Mouse (Mus musculus) cortical plate, adult 2 months (tissue): ENCODE results near the gene Atxn7. TPM values are rescaled to one million over a fixed set of nuclear protein-coding genes. Genes with fewer than 3 reads are reported as not detected.

Experiments
- H3K27ac ChIP-seq: fragments of 200-500 bp; 2 replicates; pipeline ENCODE4 v1.5.1; 2012; ENCODE audit warnings: low read length, control low read depth, inconsistent platforms; ENCODE audit not compliant: insufficient read depth
- H3K4me1 ChIP-seq: fragments of 200-500 bp; 2 replicates; pipeline ENCODE4 v1.6.1; 2011; ENCODE audit warnings: low read length; ENCODE audit not compliant: control insufficient read depth, insufficient read depth
- H3K4me3 ChIP-seq: fragments of 200-500 bp; 2 replicates; pipeline ENCODE4 v1.5.1; 2011; ENCODE audit warnings: mild to moderate bottlenecking, low read length, control low read depth; ENCODE audit not compliant: insufficient read depth
- CTCF ChIP-seq: fragments of 200-500 bp; IDR thresholded peaks from 2 replicates; pipeline ENCODE4 v1.5.1; 2011; ENCODE audit warnings: mild to moderate bottlenecking, control low read depth, low read length; ENCODE audit not compliant: insufficient read depth; ENCODE audit errors: extremely low read depth
- POLR2A ChIP-seq: fragments of 200-500 bp; IDR thresholded peaks from 2 replicates; pipeline ENCODE4 v1.6.1; 2011; ENCODE audit warnings: mild to moderate bottlenecking, low read length, control low read depth; ENCODE audit not compliant: insufficient read depth; ENCODE audit errors: extremely low read depth
- polyA plus RNA-seq: library from polyadenylated mRNA; depleted of rRNA; stranded (reverse); fragments of >200 nt; gene quantifications from 2 replicates; pipeline ENCODE4 v1.2.3, GENCODE M21; 2012; rRNA removed

The Atxn7 gene
- polyA plus RNA-seq, 1 experiment: 28.5 TPM

DNA sequence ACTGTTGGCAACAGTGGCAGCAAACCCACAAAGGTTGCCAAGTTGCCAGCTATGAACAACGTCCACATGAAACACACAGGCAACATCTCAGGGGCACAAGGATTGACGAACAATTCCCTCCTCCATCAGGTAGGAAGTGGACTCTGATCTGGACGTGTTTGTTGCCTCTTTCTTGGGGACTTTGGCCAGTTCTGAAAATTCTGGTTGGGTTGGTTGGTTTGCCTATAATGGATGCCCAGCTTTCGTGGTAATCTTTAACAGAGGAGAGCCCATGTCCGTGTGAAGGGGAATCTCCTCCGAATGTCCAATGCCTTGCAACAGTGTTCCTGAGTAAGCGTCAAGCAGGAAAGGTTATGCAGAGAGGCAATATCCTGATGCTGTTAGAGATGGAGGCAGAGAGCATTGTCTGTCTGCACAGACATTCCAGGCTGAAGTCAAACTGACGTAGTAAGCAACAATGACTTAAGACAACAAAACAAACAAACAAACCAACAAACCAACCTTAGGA lies 139.6 kb downstream of the Atxn7 start:
- Histone ChIP-seq H3K4me3 (no peak overlapping the region), H3K27ac (no peak overlapping the region), H3K4me1 (peaks cover 3% of the 10 kb centered on the region; the same call in 1 of the 2 replicates)
- TF ChIP-seq CTCF (no peak), POLR2A (no peak)

DNA sequence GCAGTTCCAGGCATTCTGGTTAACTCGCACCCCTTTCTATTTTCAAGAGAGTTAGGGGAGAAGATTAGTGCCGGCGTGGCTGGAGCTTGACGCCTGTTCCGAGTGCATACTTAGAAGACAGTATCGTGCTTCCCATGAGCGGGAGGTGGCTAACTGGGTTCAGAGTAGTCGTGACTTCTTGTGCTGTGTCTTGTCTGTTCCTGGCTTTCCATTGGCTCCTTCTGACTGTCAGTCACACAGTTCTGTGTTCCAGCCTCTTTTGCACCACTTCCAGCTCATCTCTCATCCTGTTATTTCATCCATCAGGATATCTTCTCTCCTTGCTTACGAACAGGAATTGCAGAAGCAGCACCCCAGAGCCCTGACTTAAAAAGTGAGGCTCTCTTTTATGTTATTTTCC lies 140.1 kb downstream of the Atxn7 start:
- Histone ChIP-seq H3K4me3 (no peak overlapping the region), H3K4me1 (peaks cover 3% of the 10 kb centered on the region; the same call in 1 of the 2 replicates), H3K27ac (no peak overlapping the region)
- TF ChIP-seq POLR2A: no peak
- TF ChIP-seq CTCF: no peak

DNA sequence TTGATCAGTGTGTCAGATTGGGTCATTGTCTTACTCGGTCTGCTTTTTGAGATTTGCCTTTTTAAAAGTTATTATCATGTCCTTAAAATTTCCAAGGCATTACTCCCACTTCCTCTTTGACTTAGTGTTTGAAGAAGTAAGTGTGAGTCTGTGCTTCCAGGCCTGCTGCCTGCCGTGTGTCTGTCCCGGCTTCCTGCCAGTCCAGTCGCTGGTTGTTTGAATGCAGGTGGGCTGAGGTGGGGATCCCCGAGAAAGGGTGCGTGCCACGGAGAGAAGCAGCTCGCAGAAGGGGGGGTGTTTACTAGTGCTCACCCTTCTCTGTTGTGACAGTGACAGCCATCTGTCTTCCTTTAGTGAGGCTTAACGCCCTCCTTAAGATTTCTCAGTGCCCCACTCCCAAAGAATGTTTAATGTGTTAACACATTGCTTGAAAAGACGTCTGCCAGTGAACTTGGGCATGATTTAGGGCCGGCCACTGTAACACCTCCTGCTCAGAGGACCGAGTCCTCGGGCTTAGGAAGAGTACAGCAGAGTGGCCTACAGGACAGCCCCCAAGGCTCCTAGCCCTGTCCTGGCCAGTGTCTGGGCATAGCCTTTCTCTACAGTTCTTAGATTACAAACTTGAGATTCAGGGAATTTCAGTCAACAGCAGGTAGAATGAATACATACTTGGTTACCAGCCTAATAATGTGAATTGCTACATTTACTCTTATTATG lies 143.1 kb downstream of the Atxn7 start:
- Histone ChIP-seq H3K4me3 (no peak overlapping the region), H3K4me1 (no peaks in the 10 kb centered on the region; the same call in 1 of the 2 replicates), H3K27ac (no peak overlapping the region)
- no peak for TF ChIP-seq POLR2A
- TF ChIP-seq CTCF: no peak

DNA sequence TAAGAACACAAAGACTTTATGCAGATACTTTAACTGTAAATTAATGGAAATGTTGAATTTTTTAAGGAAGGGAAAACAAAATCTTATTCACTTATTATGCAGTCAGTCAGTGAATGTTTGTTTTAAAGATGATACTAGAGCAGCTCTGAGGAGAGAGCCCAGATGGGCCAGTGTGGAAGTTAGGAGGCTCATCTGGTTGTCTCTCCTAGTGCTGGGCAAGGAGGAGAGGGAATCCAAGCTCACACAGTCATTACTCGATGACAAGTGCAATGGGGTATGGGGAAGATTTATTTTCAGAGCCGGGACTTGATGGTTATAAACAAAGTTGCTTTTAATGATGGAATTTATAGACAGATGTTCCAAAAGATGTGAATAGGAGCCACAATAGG lies 143.7 kb downstream of the Atxn7 start:
- Histone ChIP-seq H3K4me3 (no peak overlapping the region), H3K27ac (no peak overlapping the region), H3K4me1 (no peaks in the 10 kb centered on the region; the same call in 1 of the 2 replicates)
- TF ChIP-seq CTCF (no peak), POLR2A (no peak)

DNA sequence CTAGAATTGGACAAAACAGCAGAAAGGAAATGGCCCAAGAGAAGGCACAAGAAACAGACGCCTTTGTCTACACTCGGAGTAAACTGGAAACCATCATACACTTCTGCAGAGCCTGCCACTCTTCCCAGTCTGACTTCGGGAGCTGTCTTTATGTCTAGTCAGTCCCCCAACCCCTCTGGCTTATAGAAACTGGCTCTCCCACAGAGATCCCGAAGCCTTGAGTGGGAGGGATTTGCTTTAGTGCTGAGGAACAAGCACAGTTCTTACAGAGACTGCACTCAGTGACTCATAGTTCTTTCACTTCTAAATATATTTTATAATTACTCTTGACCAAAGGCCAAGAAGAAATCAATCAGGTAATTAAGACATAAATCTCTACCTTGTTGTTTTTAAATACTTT lies 149.5 kb downstream of the Atxn7 start:
- Histone ChIP-seq H3K4me1 (no peaks in the 10 kb centered on the region), H3K27ac (no peak overlapping the region), H3K4me3 (no peak overlapping the region)
- no peak for TF ChIP-seq CTCF
- TF ChIP-seq POLR2A: no peak

DNA sequence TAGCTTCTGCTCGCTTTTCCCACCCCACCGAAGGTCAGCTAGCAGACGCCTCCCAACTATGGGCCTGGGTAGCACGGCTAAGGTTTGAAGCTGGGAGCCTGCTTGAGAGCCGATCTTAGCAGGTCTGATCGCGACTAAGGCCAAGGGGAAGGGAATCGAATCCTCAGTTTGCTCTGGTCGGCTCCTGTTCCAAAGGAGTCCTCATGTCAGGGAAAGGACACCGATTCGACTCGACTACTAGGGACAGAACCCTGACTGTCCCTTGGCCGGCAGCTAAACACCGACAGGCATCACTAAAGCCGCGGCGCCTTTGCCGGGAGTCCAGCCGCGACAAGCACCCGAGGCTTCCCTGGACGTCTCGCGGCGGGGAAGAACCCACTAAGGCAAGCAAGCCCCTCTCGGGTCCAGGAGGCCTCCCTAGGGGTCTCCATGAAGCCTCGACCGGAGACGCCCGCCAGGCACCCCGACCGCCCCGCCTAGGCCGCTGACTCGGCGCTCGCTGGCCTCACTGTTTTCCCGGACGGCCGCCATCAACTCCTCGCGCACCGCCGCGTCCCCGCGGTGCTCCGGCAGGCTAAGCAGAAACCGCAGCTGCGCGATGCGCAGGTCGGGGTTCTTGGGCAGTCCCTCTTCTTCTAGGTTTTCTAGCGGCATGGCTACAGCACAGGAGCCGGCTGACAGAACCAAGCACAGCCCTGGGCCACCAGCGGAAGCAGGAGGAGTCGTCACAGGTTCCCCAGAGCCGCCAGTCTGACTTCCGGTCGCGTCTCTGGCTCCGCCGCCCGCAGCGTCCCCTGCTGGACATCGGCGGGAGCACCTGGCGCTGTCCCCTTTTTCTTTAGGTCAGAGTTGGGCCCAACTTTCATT lies 159.2 kb downstream of the Atxn7 start, which contains the start of gene Psmd6:
Gene Psmd6 (minus strand): TSS at position 755 of the 867 bp plus-strand sequence.
- H3K27ac ChIP-seq: peak within 1 kb of the TSS; percentile 92
- H3K4me3 ChIP-seq: peak within 1 kb of the TSS; percentile 74
- H3K4me1 ChIP-seq: peaks cover 3% of the 10 kb centered on the region; the same call in 1 of the 2 replicates
- TF ChIP-seq POLR2A (peak; percentile 72), CTCF (peak; percentile 66)

Other genes starting within 250 kb of the Atxn7 start
- gene Gm281, start 47.0 kb upstream of the Atxn7 start, polyA plus RNA-seq: not detected in 2 replicates
- 82.4 and 85.8 TPM in 2 replicates for gene Thoc7, start 412 bp downstream of the Atxn7 start, polyA plus RNA-seq
- gene Psmd6, start 159.5 kb downstream of the Atxn7 start, polyA plus RNA-seq: 86.8 and 93.1 TPM in 2 replicates
- not detected in 2 replicates for gene Olfr720, start 225.4 kb downstream of the Atxn7 start, polyA plus RNA-seq